Mouse (Mus musculus) thymus, postnatal 36 days (tissue): ENCODE data around the gene Tapt1.
A peak's percentile ranks its signal among the peaks of the same experiment; 100 is the strongest.

Source experiments
- DNase-seq, 2 experiments: peaks; one replicate each; pipeline ENCODE4 v3.0.0; 2022; ENCODE audit warnings: mixed read lengths in 2 of 2

The Tapt1 gene

GRCm38 (mm10) chr5:44226521-44227461 is at the start of gene Tapt1:
Gene Tapt1 (minus strand): TSS chr5:44226626.
- peak; percentile 84 to 87 for DNase-seq

GRCm38 (mm10) chr5:44271564-44271963 is 45.1 kb upstream of the Tapt1 start:
- DNase-seq, result no peak

- peak in 1 of 2 experiments; percentile 11 for DNase-seq
Observed at GRCm38 (mm10) chr5:44268524-44268923, 42.1 kb upstream of the Tapt1 start.

- no peak for DNase-seq
Observed at GRCm38 (mm10) chr5:44261691-44262090, 35.3 kb upstream of the Tapt1 start.

GRCm38 (mm10) chr5:44261172-44261571 is 34.7 kb upstream of the Tapt1 start:
- DNase-seq, result no peak

GRCm38 (mm10) chr5:44259678-44260077 is 33.3 kb upstream of the Tapt1 start:
- no peak for DNase-seq

GRCm38 (mm10) chr5:44258163-44258562 is 31.7 kb upstream of the Tapt1 start:
- peak; percentile 30 to 32 for DNase-seq

GRCm38 (mm10) chr5:44257401-44257800 is 31.0 kb upstream of the Tapt1 start:
- no peak for DNase-seq

- no peak for DNase-seq
Observed at GRCm38 (mm10) chr5:44256512-44256911, 30.1 kb upstream of the Tapt1 start.

GRCm38 (mm10) chr5:44255756-44256398 is 29.5 kb upstream of the Tapt1 start:
- DNase-seq, result no peak

GRCm38 (mm10) chr5:44253449-44253848 is 27.0 kb upstream of the Tapt1 start:
- no peak for DNase-seq

GRCm38 (mm10) chr5:44252395-44252794 is 26.0 kb upstream of the Tapt1 start:
- no peak for DNase-seq

GRCm38 (mm10) chr5:44250211-44250955 is 24.0 kb upstream of the Tapt1 start:
- no peak for DNase-seq

- DNase-seq, result no peak
Observed at GRCm38 (mm10) chr5:44249363-44249762, 22.9 kb upstream of the Tapt1 start.

GRCm38 (mm10) chr5:44246493-44247217 is 20.2 kb upstream of the Tapt1 start:
- DNase-seq, result no peak

GRCm38 (mm10) chr5:44244894-44245423 is 18.5 kb upstream of the Tapt1 start:
- no peak for DNase-seq

GRCm38 (mm10) chr5:44242828-44243227 is 16.4 kb upstream of the Tapt1 start:
- no peak for DNase-seq

GRCm38 (mm10) chr5:44241726-44242125 is 15.3 kb upstream of the Tapt1 start:
- no peak for DNase-seq

GRCm38 (mm10) chr5:44239187-44240136 is 13.0 kb upstream of the Tapt1 start:
- peak in 1 of 2 experiments; percentile 21 for DNase-seq

- DNase-seq, result no peak
Observed at GRCm38 (mm10) chr5:44238201-44238600, 11.8 kb upstream of the Tapt1 start.

GRCm38 (mm10) chr5:44234606-44235005 is 8.2 kb upstream of the Tapt1 start:
- DNase-seq, result no peak
